Mouse (Mus musculus): ENCODE measurements at regions not wholly inside any gene's neighbourhood (a gene's known extent, or its start where the extent isn't known, plus 50 kb on each side); places are given as distances from the start of the nearest gene placed in this dataset.
A peak's percentile ranks its signal among the peaks of the same experiment; 100 is the strongest.

DNA sequence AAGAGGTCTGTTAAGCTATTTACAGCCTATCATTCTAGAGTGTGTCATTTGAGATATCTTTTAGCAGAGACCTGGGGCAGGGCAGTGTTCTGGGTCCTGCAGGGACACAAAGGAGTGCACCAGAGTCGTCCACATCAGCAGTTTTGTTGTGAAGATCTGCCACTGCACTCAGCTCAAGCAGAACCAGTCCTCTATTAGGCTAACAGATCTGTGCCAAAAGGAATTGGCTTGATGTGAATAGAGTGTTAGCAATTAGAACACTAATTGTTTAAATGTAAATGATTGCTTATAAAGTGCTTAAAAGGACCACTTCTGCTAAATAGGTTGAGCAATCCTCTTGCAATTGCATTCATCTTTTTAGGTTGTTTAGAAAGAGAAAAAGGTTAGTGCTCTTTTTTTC is 215.3 kb downstream of the En1 start:
- ATAC-seq = peak; percentile 81
- peak; percentile 25 for DNase-seq

DNA sequence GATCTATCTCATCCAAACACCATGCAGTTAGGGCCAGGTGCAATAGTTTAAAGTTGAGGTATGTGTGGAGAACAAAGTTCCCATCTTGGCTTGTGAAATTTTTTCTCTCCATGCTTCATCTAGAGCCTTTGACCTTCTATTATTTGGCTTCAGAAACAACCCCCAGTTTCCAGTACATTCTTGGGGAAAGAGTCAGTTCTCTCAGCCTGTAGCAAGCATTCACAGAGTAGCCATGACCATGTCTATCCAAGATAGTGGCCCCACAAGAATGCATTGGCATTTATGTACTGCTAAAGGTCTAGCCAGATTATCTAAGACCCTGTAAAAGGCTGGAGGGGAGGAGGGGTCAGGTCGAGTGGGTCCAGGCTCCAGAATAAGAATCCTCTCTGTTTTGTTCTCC is 229.8 kb downstream of the En1 start:
- Histone ChIP-seq H3K27me3 (ENCODE audit: insufficient read depth, low read length) (no peaks in the 10 kb centered on the region), H3K9ac (no peak overlapping the region), H3K36me3 (ENCODE audit: insufficient read depth) (no peaks in the 10 kb centered on the region), H3K27ac (ENCODE audit: low read depth, low read length) (no peak overlapping the region), H3K9me3 (ENCODE audit: low read length) (no peaks in the 10 kb centered on the region), H3K4me1 (ENCODE audit: insufficient read depth) (no peaks in the 10 kb centered on the region), H3K4me3 (ENCODE audit: low read depth, low read length) (no peak overlapping the region), H3K4me2 (ENCODE audit: low read depth) (no peak overlapping the region)
- TF ChIP-seq CTCF (IDR thresholded peaks at IDR 0.05; ENCODE audit: low read depth) = no peak
- WGBS = 62% methylated on average over 1 of the region's 1 CpGs
- ATAC-seq = no peak
- DNase-seq = no peak

More for the DNA sequence above, 215.3 kb downstream of the En1 start:
- Histone ChIP-seq H3K9ac (no peak overlapping the region), H3K9me3 (ENCODE audit: low read length) (no peaks in the 10 kb centered on the region), H3K27me3 (ENCODE audit: insufficient read depth, low read length) (no peaks in the 10 kb centered on the region), H3K4me2 (ENCODE audit: low read depth) (no peak overlapping the region), H3K4me1 (ENCODE audit: insufficient read depth) (no peaks in the 10 kb centered on the region), H3K36me3 (ENCODE audit: insufficient read depth) (no peaks in the 10 kb centered on the region), H3K27ac (ENCODE audit: low read depth, low read length) (no peak overlapping the region), H3K4me3 (ENCODE audit: low read depth, low read length) (no peak overlapping the region)
- no peak for TF ChIP-seq CTCF (IDR thresholded peaks at IDR 0.05; ENCODE audit: low read depth)
- 0% methylated on average over 1 of the region's 1 CpGs for WGBS

DNA sequence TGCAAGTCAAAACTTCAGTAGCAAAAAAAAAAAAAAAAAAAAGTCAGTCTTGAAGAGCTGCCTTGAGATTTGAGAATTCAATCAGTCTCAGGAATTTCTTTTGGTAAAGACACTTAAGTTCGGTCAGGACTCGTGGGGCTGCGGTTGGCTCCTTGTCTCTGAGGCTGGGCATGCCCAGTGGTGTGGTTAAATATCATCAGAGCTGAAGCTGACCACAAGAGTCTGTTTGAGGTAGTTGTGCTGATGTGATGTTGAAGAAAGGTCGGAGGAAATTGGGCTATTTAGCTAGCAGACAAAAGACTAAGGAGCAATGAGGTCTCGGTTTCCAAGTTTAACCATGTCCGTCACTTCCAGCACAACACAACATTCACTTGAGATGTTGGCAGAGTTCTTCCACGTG is 240.4 kb downstream of the En1 start:
- DNase-seq (no peak), ATAC-seq (no peak)
- H3K36me3 ChIP-seq (ENCODE audit: insufficient read depth) = no peaks in the 10 kb centered on the region
- no peak overlapping the region for H3K4me3 ChIP-seq (ENCODE audit: low read depth, low read length)
- no peak for TF ChIP-seq CTCF (IDR thresholded peaks at IDR 0.05; ENCODE audit: low read depth)
- H3K27me3 ChIP-seq (ENCODE audit: insufficient read depth, low read length) = no peaks in the 10 kb centered on the region
- no peak overlapping the region for H3K27ac ChIP-seq (ENCODE audit: low read depth, low read length)
- H3K4me1 ChIP-seq (ENCODE audit: insufficient read depth) = no peaks in the 10 kb centered on the region
- no peaks in the 10 kb centered on the region for H3K9me3 ChIP-seq (ENCODE audit: low read length)
- no peak overlapping the region for H3K4me2 ChIP-seq (ENCODE audit: low read depth)
- WGBS = 55% methylated on average over 7 of the region's 7 CpGs
- H3K9ac ChIP-seq = no peak overlapping the region

DNA sequence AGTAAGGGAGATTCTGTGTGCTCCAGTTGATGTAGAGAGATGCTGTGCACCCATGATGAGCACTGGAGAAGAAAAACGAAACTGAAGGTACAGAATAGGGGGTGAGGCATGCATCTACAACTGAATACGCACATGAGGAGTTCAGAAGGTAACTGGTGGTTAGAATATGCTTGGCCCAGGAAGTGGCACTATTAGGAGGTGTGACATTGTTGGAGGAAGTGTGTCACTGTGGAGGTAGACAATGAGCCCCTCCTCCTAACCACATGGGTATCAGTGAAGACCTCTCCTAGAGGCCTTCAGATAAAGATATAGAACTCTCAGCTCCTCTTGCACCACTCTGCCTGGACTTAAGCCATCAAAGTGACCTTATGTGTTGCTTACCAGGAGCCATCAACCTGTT is 243.9 kb downstream of the En1 start:
- H3K4me2 ChIP-seq (ENCODE audit: low read depth) = no peak overlapping the region
- no peak overlapping the region for H3K9ac ChIP-seq
- no peaks in the 10 kb centered on the region for H3K36me3 ChIP-seq (ENCODE audit: insufficient read depth)
- no peak for TF ChIP-seq CTCF (IDR thresholded peaks at IDR 0.05; ENCODE audit: low read depth)
- H3K27ac ChIP-seq (ENCODE audit: low read depth, low read length) = no peak overlapping the region
- DNase-seq (no peak), ATAC-seq (no peak)
- WGBS = 82% methylated on average over 2 of the region's 2 CpGs
- no peaks in the 10 kb centered on the region for H3K27me3 ChIP-seq (ENCODE audit: insufficient read depth, low read length)
- no peaks in the 10 kb centered on the region for H3K9me3 ChIP-seq (ENCODE audit: low read length)
- H3K4me3 ChIP-seq (ENCODE audit: low read depth, low read length) = no peak overlapping the region
- H3K4me1 ChIP-seq (ENCODE audit: insufficient read depth) = no peaks in the 10 kb centered on the region

DNA sequence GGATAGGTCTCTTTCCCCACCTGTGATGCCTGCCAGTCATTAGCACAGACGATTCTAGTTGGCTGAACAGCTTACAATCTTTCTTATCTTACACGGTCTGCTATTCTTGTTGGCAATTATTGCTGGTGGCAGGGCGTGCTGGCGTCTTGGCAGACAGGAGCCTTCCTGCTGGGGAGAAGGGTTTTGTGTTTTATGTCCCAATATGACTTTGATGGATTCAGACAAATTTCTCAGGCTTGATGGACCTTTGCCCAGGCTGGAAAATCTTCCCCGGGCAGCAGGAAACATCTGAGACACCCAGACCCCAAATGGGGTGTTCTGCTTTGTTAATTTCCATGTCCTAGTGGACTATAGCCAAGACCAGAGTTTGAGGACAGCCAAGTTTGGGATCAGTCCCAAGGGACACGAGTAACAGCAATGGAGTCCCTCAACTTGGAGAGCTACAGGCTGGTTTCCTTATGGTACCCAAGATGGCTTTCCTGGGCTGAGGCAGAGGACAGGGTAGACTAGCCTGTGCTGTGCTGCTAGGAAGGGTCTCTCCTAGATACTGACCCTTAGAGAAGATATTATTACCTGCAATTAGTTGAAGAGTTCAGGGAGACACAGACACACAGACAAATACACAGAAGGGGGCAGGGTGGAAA is 249.8 kb downstream of the En1 start:
- H3K9ac ChIP-seq = no peak overlapping the region
- TF ChIP-seq CTCF (IDR thresholded peaks at IDR 0.05; ENCODE audit: low read depth) = no peak
- no peak overlapping the region for H3K27ac ChIP-seq (ENCODE audit: low read depth, low read length)
- no peaks in the 10 kb centered on the region for H3K36me3 ChIP-seq (ENCODE audit: insufficient read depth)
- WGBS = 37% methylated on average over 6 of the region's 6 CpGs
- no peaks in the 10 kb centered on the region for H3K27me3 ChIP-seq (ENCODE audit: insufficient read depth, low read length)
- H3K4me2 ChIP-seq (ENCODE audit: low read depth) = no peak overlapping the region
- DNase-seq = peak; percentile 36
- peak; percentile 38 for ATAC-seq
- H3K4me3 ChIP-seq (ENCODE audit: low read depth, low read length) = no peak overlapping the region
- peaks cover 2% of the 10 kb centered on the region; the same call in 1 of the 2 replicates for H3K4me1 ChIP-seq (ENCODE audit: insufficient read depth)
- H3K9me3 ChIP-seq (ENCODE audit: low read length) = no peaks in the 10 kb centered on the region

DNA sequence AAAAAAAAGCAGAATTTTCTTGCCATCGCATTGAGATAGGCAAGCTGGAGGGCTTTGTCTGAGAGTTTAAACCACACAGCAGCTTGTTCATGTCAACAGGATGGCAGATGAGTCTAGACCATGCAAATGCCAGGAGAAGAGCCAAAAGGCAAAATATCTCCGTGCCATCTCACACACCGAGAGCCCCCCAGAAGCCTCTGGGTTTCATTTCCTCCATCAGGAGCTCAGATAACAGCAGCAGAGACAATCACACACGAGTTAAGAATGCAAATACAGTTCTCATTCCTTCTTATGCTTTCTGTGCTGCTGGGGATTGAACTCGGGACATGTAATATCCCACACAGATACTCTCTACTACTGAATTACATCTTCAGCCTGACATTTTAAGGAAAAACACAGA is 255.3 kb downstream of the En1 start:
- no peaks in the 10 kb centered on the region for H3K27me3 ChIP-seq (ENCODE audit: insufficient read depth, low read length)

DNA sequence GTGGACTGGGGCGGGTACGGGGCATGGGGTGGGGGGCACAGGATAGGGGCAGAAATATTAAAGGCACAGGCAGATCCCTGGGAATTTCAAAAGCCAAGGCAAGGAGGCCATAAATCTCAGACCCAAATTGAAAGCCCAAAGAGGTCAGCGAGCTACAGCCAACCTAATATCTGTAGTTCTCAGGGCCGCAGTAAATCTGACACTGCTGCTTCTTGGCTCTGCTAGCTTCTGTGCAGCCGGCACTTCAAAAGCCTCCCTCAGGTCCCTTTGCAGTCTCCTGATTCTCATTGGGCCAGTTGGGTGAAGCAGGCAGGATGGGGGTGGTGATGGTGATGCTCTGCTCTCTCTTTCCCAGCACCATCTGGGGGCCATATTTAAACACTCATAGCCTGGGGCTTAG is 257.3 kb downstream of the En1 start:
- H3K9ac ChIP-seq = no peak overlapping the region
- no peak overlapping the region for H3K4me2 ChIP-seq (ENCODE audit: low read depth)
- TF ChIP-seq CTCF (IDR thresholded peaks at IDR 0.05; ENCODE audit: low read depth) = no peak
- H3K36me3 ChIP-seq (ENCODE audit: insufficient read depth) = no peaks in the 10 kb centered on the region
- H3K4me3 ChIP-seq (ENCODE audit: low read depth, low read length) = no peak overlapping the region
- no peaks in the 10 kb centered on the region for H3K9me3 ChIP-seq (ENCODE audit: low read length)
- no peak overlapping the region for H3K27ac ChIP-seq (ENCODE audit: low read depth, low read length)
- 82% methylated on average over 5 of the region's 5 CpGs for WGBS
- no peak for ATAC-seq
- H3K27me3 ChIP-seq (ENCODE audit: insufficient read depth, low read length) = no peaks in the 10 kb centered on the region
- DNase-seq = no peak
- H3K4me1 ChIP-seq (ENCODE audit: insufficient read depth) = no peaks in the 10 kb centered on the region; the same call in 1 of the 2 replicates

More for the DNA sequence above, 255.3 kb downstream of the En1 start:
- Histone ChIP-seq H3K9ac (no peak overlapping the region), H3K4me1 (ENCODE audit: insufficient read depth) (no peaks in the 10 kb centered on the region; the same call in 1 of the 2 replicates), H3K4me2 (ENCODE audit: low read depth) (no peak overlapping the region), H3K4me3 (ENCODE audit: low read depth, low read length) (no peak overlapping the region), H3K36me3 (ENCODE audit: insufficient read depth) (no peaks in the 10 kb centered on the region), H3K27ac (ENCODE audit: low read depth, low read length) (no peak overlapping the region), H3K9me3 (ENCODE audit: low read length) (no peaks in the 10 kb centered on the region)
- WGBS = 58% methylated on average over 5 of the region's 5 CpGs
- TF ChIP-seq CTCF (IDR thresholded peaks at IDR 0.05; ENCODE audit: low read depth) = no peak
- ATAC-seq (no peak), DNase-seq (no peak)
